Mouse (Mus musculus) heart, postnatal 14 days (tissue): ENCODE results near the gene Fign. TPM values are rescaled to one million over a fixed set of nuclear protein-coding genes. Genes with fewer than 3 reads are reported as not detected.

Experiments used
- DNase-seq, 2 experiments: peaks; one replicate each; pipeline ENCODE4 v3.0.0; 2021 to 2022
- intact Hi-C: fragments of 180-260 bp; cut with DNase I; formaldehyde crosslinking; loops from one replicate; pipeline ENCODE4 v1.15.1; 2025
- total RNA-seq, 2 experiments: library from RNA; stranded (reverse); gene quantifications; 2 replicates each; pipeline ENCODE4 v1.2.3; 2021

Fign gene
- total RNA-seq, 2 experiments from 2014 or later: 14.3 to 15.7 TPM

DNA sequence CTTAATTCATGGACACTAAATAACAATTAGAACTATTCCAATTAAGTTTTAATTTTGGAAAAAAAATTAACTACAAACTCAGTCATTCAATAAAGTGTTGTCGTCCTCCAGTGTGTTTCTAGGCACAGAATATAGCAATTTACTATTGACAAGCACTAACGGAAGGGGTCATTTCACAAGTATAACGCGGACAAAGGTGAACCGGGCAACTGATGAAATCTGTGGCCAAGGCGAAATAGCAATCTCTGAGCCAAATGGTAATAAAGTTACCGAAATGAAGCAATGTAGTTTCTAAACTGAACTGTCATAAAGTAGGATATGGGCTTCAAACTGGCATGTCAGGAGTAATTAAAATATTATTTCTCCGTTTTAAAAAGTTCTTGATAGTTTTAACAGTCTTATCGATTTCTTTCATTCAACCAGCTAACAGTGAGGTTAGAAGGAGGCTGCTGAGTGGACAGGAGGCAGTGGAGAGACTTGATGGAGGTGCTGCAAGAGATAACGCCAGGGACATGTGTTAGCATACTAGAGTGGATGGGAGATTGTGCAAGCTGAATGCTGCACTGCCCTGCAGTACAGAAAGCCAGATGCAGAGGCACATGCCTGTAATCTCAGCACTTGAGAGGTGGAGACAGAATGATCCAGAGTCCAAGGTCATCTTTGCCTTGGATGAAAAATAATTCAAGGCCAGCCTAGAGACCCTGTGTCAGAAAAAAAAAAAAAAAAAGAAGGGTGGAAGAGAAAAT lies 27.7 kb downstream of the Fign start:
- DNase-seq: no peak
- intact Hi-C loops: no loop called here

DNA sequence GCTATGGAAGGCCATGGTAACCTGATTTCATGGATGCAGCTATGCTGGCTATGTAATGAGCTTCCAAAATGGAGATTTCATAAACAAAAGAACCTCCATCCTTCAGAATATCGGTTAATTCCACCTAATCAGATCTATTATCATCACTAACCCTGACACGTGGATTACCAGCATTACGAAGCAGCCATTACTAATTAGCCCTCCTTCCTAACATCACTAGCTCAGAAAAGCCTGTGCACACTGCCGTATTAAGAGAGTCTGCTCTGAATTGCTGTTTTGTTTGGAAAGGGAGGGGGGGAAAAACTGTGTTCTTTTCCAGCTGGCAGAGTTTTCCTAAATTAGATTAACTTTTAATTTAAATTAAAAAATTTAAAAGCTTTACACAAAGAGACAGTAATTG lies 32.3 kb downstream of the Fign start:
- DNase-seq: no peak
- intact Hi-C loops: no loop called here

DNA sequence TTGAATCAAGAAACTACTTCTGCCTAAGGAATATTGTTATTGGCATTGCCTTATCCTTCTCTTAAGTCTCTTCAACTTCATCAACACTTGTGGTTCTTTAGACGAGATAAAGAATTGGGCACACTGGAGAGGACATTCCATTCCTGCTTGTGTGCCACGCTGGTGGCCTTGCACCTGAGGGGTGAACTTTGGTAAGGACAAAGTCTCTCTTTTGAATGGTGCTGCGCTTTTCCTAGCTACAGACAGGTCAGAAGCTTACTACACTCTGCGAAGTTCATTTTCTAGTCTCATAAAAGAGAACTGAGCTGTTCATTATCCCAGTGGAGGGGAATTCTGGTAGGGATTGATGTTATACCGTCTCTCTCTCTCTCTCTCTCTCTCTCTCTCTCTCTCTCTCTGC lies 38.4 kb downstream of the Fign start:
- intact Hi-C loops: no loop called here

GRCm38 (mm10) chr2:64048142-64048541 lies 49.7 kb downstream of the Fign start:
- intact Hi-C loops: no loop called here
- DNase-seq: no peak

More for the DNA sequence above, 38.4 kb downstream of the Fign start:
- peak in 1 of 2 experiments; percentile 15 for DNase-seq

DNA sequence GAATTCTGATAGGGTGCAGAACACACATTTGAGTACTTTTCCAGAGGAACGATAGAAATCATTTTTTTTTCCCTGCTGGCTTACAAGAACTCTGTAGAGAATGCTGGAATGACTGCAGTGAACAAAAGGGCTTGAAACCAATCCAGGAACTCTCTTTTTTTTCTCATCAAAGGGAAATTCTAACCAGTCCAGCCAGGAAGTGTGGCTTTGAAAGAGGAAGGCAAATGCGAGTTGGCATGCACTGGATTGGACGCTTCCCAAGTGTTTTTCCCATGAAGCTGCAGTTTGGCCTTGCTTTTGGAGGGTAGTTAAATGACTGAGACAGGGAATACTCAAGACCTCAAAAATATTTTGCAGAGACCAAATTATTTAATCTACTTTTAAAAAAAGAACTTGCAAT lies 54.7 kb downstream of the Fign start:
- intact Hi-C loops: no loop called here
- peak; percentile 15 to 54 for DNase-seq

DNA sequence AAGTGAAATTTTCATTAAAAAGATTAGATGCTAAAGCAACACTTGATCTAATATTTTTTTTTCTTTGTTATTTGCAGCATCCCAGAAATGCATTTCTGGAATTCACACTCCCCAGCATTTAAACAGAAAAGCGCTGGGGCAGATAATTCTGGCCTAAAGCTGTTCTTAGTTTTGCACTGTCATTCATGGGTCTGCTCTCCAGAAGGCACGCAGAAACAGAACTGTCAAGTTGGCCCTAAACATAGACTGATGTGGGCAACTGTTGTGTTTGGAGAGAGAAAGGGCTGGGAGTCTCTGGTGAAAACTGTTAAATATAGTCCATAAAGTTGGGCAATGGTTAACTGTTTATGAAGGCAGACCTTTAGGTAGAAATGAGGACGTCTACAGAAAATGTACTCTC lies 62.4 kb downstream of the Fign start:
- intact Hi-C loops: no loop called here
- DNase-seq: no peak

GRCm38 (mm10) chr2:64033871-64034270 lies 64.0 kb downstream of the Fign start:
- no peak for DNase-seq
- intact Hi-C loops: no loop called here

DNA sequence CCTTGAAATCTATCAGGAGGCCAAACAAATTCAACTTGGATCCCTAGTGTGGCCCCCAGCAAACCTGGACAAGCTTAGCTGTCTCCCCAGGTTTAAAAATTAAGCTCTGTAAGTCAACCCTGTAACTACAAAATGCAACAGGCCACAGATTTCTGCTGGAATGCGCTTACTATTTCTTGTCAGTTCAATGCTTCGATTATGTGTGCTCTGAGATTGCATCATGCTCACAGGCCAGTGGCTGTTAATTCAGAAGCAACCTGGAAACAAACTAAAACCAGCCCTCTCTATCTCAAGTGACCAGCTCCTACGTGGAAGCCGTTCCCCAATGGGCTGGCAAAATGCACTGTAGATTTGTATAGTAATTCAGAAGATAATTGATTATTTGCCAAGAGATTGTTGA lies 71.9 kb downstream of the Fign start:
- intact Hi-C loops: no loop called here
- no peak for DNase-seq

DNA sequence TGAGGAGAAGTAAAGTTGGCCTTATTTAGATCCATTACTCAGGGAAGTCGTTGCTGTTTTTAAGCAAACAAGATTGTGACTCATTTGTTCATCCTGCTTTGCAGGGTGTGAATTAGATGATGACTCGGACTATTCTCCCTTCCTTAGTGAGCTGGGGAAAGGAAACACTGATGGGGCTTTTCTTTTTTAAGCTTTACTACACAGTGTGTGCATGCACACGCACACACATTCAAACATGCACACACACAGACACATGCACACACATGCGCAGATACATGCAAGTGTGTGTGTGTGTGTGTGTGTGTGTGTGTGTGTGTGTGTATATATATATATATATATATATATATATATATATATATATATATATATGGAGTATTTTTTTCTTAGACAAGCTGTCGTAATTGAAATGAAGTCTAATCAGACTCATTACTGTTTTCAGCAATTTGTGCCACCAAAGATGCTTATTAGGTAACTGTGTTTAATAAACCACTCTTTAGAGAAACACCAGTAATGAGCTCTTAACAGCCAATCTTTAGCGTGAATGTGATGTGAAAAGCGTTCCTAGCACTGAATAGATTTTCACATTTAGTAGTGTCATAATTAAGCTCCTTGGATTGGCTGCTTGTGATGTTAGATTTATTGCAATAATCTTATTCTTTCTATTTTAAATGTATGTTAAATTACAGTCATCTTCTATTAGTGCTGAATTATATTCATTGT lies 103.4 kb downstream of the Fign start:
- intact Hi-C loops: no loop called here
- no peak for DNase-seq

GRCm38 (mm10) chr2:63985426-63985825 lies 112.4 kb downstream of the Fign start:
- intact Hi-C loops: no loop called here
- no peak for DNase-seq

DNA sequence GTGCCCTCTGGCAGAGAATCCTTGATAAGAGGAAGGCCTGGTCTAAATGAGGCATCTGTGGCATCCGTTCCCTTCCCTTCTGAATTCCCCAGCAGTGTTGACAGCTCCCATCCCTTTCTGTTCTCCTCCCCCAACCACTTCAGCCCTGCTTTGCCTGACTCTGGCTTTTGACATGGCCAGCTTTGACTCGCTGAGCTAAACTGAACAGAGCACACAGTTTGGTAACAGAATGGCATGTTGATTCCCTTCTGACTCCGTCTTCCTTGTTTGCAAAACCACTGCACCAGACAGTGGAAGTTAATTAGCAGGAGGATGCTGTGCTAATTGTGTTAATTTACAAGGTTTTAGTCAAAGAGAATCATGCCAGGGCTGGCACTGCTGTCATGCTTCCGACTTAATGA lies 115.5 kb downstream of the Fign start:
- peak; percentile 19 to 50 for DNase-seq
- intact Hi-C loops: loop anchor here (5.0 kb wide), 1 partner anchor 115 kb away; the partner anchor contains the start of gene Fign

- intact Hi-C loops: loop anchor here (5.0 kb wide), 1 partner anchor 116 kb away; the partner anchor contains the start of gene Fign
These were observed 116.4 kb downstream of the Fign start for GRCm38 (mm10) chr2:63981449-63981848.

GRCm38 (mm10) chr2:63969633-63970032 lies 128.2 kb downstream of the Fign start:
- no peak for DNase-seq
- intact Hi-C loops: no loop called here

More at GRCm38 (mm10) chr2:63981449-63981848, 116.4 kb downstream of the Fign start:
- no peak for DNase-seq

- intact Hi-C loops: no loop called here
- DNase-seq: no peak
These were observed 166.8 kb downstream of the Fign start for GRCm38 (mm10) chr2:63931041-63931440.

- DNase-seq: no peak
- intact Hi-C loops: loop anchor here (10.0 kb wide), 1 partner anchor 168 kb away; the partner anchor contains the start of gene Fign
These were observed 171.2 kb downstream of the Fign start for GRCm38 (mm10) chr2:63926481-63927097.

- DNase-seq: no peak
- intact Hi-C loops: loop anchor here (10.0 kb wide), 1 partner anchor 169 kb away; the partner anchor contains the start of gene Fign
These were observed 172.1 kb downstream of the Fign start for GRCm38 (mm10) chr2:63925721-63926235.
